Mouse (Mus musculus) urinary bladder, adult 18-20 months (tissue): Measurements from ENCODE around the gene Gm5592.
"Not testable (repeated sequence)": the region's sequence is repeated elsewhere in the genome, so short reads cannot be mapped to it uniquely, and the experiment has no call there.

Experiments
- DNase-seq, 2 experiments: peaks; one replicate each; pipeline ENCODE4 v3.0.0; 2022; ENCODE audit warnings: low spot score in 2 of 2, mixed read lengths in 2 of 2

Gene Gm5592

GRCm38 (mm10) chr7:41153541-41153940, at the start of gene Gm5592:
Gene Gm5592, plus strand, starts transcription at chr7:41153841.
- DNase-seq, result not testable (repeated sequence)

- DNase-seq, result not testable (repeated sequence)
These were observed 2.2 kb downstream of the Gm5592 start for GRCm38 (mm10) chr7:41155806-41156205.

GRCm38 (mm10) chr7:41157879-41158278, 4.2 kb downstream of the Gm5592 start:
- not testable (repeated sequence) for DNase-seq

- DNase-seq, result not testable (repeated sequence)
These were observed 4.9 kb downstream of the Gm5592 start for GRCm38 (mm10) chr7:41158562-41158961.

- no peak for DNase-seq
These were observed 40.0 kb downstream of the Gm5592 start for GRCm38 (mm10) chr7:41193671-41194070.
